Mouse (Mus musculus): ENCODE data around the gene Csta1. TPM values are rescaled to one million over a fixed set of nuclear protein-coding genes. Genes with fewer than 3 reads are reported as not detected.
"Not testable (repeated sequence)": the region's sequence is repeated elsewhere in the genome, so short reads cannot be mapped to it uniquely, and the experiment has no call there.

Csta1 gene
- 0.03 TPM for polyA plus RNA-seq (2021)

DNA sequence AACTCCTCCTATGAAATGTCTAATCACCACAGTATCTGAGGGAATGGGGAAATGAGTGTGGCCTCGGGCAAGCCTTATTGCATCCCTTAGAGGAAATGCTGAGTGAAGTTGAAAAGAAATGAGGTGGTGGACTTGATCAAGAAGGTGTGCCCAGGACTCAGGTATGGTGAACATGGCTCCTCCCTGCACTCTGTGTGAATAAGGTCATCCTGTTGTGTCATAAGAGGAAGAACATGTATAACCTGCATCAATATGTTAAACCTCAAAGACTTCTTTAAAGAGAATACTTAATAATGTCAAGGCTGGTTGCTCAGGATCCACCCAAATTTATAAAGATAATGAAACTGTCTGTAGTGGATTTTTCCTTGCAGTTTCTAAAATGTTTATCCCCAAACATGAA is at the start of gene Csta1:
Gene Csta1 (minus strand): TSS at position 101 of the 400 bp plus-strand sequence.
- no peak for DNase-seq (ENCODE audit: low read depth, low spot score)
- no peak for TF ChIP-seq CTCF (IDR thresholded peaks at IDR 0.05)
- in situ Hi-C loops (cut with MboI; ENCODE audit: low pct_unique_long_range_greater_than_20kb): no loop called here
- no peak for ATAC-seq
- POLR2A ChIA-PET: no interaction called here
- CTCF ChIA-PET: no interaction called here
- no peaks in the 10 kb centered on the region for H3K27me3 ChIP-seq

DNA sequence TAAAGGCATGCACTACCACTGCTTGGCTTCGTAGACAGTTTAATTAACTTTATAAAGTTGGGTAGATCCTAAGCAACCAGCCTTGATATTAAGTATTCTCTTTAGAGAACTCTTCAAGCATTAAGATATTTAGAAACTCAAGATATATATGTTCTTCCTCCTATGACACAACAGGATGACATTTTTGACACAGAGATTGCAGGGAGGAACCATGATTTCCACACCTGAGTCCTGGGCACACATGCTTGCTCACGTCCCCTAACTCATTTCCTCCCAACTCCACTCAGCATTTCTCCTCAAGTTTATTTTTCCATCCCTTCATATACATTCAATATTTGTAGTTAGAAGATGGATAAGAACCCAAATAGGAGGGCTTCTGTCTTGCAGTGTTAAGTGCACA is 48.9 kb upstream of the Csta1 start:
- ATAC-seq (no peak), DNase-seq (ENCODE audit: low read depth, low spot score) (no peak)
- in situ Hi-C loops (cut with MboI; ENCODE audit: low pct_unique_long_range_greater_than_20kb): no loop called here
- no peak for TF ChIP-seq CTCF (IDR thresholded peaks at IDR 0.05)
- ChIA-PET POLR2A (no interaction called here), CTCF (no interaction called here)
- H3K27me3 ChIP-seq: no peaks in the 10 kb centered on the region

- ATAC-seq (no peak), DNase-seq (ENCODE audit: low read depth, low spot score) (no peak)
- in situ Hi-C loops (cut with MboI; ENCODE audit: low pct_unique_long_range_greater_than_20kb): no loop called here
- TF ChIP-seq CTCF (IDR thresholded peaks at IDR 0.05): no peak
- H3K27me3 ChIP-seq: no peaks in the 10 kb centered on the region
- ChIA-PET CTCF (no interaction called here), POLR2A (no interaction called here)
Measured at GRCm38 (mm10) chr16:36176108-36176507, 45.1 kb upstream of the Csta1 start.

DNA sequence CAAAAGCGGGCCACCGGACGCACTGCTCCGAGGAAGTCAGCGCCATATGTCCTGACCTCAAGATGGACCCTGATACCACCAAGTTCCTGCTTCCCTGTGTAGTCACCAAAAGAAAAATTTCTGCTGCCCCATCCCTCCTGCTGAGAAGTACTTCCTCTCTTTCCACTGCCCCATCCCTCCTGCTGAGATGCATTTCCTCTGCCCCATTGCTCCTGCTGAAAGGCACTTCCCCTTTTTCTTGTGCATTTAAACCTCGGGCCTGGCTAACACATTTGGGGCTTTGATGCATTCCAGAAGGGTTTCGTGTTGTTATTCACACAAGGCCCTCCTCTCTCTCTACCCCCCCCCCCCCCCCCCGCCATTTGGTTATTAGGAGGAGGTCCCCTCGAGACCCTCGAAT is 36.8 kb upstream of the Csta1 start:
- DNase-seq (ENCODE audit: low read depth, low spot score); POLR2A ChIA-PET; in situ Hi-C loops (cut with MboI; ENCODE audit: low pct_unique_long_range_greater_than_20kb); CTCF ChIA-PET; ATAC-seq; H3K27me3 ChIP-seq: not testable (repeated sequence)

GRCm38 (mm10) chr16:36156402-36156975 is 25.4 kb upstream of the Csta1 start, which contains the start of gene Stfa2l1:
Gene Stfa2l1 (plus strand): TSS chr16:36156811.
- peaks cover 3% of the 10 kb centered on the region for H3K27me3 ChIP-seq
- no peak for TF ChIP-seq CTCF (IDR thresholded peaks at IDR 0.05)
- in situ Hi-C loops (cut with MboI; ENCODE audit: low pct_unique_long_range_greater_than_20kb): loop anchor here (5.0 kb wide), 1 partner anchor 251 kb away; the partner anchor contains the start of gene Stfa2
- ATAC-seq (no peak), DNase-seq (ENCODE audit: low read depth, low spot score) (no peak)
- CTCF ChIA-PET: no interaction called here
- POLR2A ChIA-PET: no interaction called here

DNA sequence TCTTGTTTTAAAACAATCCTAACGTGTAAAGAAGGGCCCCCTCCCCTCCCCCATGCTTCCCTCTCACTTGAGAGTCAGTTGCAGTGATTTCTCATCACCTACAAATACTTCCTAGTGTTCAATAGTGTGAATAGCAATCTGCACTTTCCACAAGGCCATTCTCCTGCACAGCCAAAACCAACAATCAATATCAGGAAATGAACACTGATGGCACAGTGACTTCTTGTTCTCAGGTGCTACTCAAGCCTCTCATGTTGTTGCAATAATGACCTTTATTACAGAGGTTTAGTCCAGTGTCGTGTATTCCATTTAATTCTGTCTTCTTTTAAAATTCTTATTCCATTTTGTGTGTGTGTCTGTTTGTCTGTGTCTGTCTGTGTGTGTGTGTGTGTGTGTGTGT is 7.2 kb upstream of the Csta1 start:
- DNase-seq (ENCODE audit: low read depth, low spot score) (no peak), ATAC-seq (no peak)
- CTCF ChIA-PET: interaction anchor here (0.6 kb wide), 1 partner anchor 15 kb away, joined by 3 read pairs; no protein-coding TSS in a partner anchor
- in situ Hi-C loops (cut with MboI; ENCODE audit: low pct_unique_long_range_greater_than_20kb): no loop called here
- H3K27me3 ChIP-seq: no peaks in the 10 kb centered on the region
- TF ChIP-seq CTCF (IDR thresholded peaks at IDR 0.05): no peak
- POLR2A ChIA-PET: no interaction called here

DNA sequence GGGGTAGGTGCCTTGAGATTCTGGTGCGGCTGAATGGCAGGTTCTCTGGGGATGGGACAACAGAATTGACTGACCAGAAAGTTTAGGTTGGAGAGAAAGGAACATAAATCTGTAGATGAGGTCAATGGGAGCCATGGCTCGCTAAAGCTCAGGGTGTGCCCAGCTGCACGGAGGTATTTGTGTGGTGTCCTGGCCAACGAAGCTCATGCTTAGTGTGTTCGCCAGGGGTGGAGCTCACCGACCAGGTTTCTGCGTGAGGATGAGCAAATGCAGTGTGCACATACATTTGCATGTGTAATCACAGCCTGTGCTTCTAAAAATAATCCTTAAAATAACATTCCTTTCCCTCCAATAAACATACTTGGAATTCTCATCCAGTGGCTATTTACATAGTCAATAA is 2.9 kb downstream of the Csta1 start:
- no peak for DNase-seq (ENCODE audit: low read depth, low spot score)
- no peak for ATAC-seq
- no peak for TF ChIP-seq CTCF (IDR thresholded peaks at IDR 0.05)
- in situ Hi-C loops (cut with MboI; ENCODE audit: low pct_unique_long_range_greater_than_20kb): no loop called here
- no peaks in the 10 kb centered on the region for H3K27me3 ChIP-seq
- CTCF ChIA-PET: no interaction called here
- POLR2A ChIA-PET: no interaction called here

GRCm38 (mm10) chr16:36115751-36116150 is 15.3 kb downstream of the Csta1 start:
- CTCF ChIA-PET; POLR2A ChIA-PET; H3K27me3 ChIP-seq; DNase-seq (ENCODE audit: low read depth, low spot score); in situ Hi-C loops (cut with MboI; ENCODE audit: low pct_unique_long_range_greater_than_20kb); ATAC-seq: not testable (repeated sequence)

GRCm38 (mm10) chr16:36111486-36111885 is 19.6 kb downstream of the Csta1 start:
- H3K27me3 ChIP-seq; in situ Hi-C loops (cut with MboI; ENCODE audit: low pct_unique_long_range_greater_than_20kb); POLR2A ChIA-PET; CTCF ChIA-PET; DNase-seq (ENCODE audit: low read depth, low spot score); ATAC-seq: not testable (repeated sequence)

GRCm38 (mm10) chr16:36102211-36102610 is 28.8 kb downstream of the Csta1 start:
- H3K27me3 ChIP-seq: no peaks in the 10 kb centered on the region
- CTCF ChIA-PET: no interaction called here
- in situ Hi-C loops (cut with MboI; ENCODE audit: low pct_unique_long_range_greater_than_20kb): no loop called here
- ATAC-seq (no peak), DNase-seq (ENCODE audit: low read depth, low spot score) (no peak)
- POLR2A ChIA-PET: interaction anchor here (0.7 kb wide), 1 partner anchor 17 kb away, joined by 4 read pairs; no protein-coding TSS in a partner anchor
- TF ChIP-seq CTCF (IDR thresholded peaks at IDR 0.05): no peak

GRCm38 (mm10) chr16:36101526-36101925 is 29.5 kb downstream of the Csta1 start:
- in situ Hi-C loops (cut with MboI; ENCODE audit: low pct_unique_long_range_greater_than_20kb): no loop called here
- ATAC-seq (no peak), DNase-seq (ENCODE audit: low read depth, low spot score) (no peak)
- CTCF ChIA-PET: no interaction called here
- no peaks in the 10 kb centered on the region for H3K27me3 ChIP-seq
- no peak for TF ChIP-seq CTCF (IDR thresholded peaks at IDR 0.05)
- POLR2A ChIA-PET: no interaction called here

DNA sequence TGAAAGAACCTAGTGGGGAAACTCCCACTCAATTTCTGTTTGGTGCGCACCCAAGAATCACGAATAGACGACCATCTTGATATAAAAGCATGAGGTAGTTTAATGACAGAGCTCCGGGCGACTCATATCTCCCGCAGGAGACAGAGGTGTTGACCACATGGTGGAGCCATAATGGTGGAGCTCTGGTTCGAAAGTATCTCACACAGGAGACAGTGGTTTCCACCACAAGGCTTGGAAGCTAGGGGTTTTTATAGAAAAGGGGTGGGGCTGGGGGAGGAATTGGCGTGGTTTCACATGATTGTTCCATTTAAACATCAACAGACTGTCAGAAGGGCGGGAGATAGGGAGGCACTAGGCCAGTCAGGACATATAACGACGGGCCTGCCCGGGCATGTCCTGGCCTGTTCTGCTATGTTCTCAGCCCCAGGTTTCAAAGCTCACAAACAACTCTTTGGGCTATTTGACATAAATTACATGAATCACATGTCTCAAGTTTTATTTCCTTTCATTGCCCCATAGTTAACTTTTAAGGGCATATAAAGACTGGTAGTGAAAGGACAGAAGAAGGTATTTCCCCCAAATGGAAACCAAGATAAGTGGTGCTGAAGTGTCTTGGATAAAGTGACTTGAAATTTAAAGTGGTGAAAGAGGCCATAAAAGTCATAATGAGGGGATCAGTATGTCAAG is 33.1 kb downstream of the Csta1 start:
- POLR2A ChIA-PET; CTCF ChIA-PET; H3K27me3 ChIP-seq; DNase-seq (ENCODE audit: low read depth, low spot score); ATAC-seq: not testable (repeated sequence)
- in situ Hi-C loops (cut with MboI; ENCODE audit: low pct_unique_long_range_greater_than_20kb): loop anchor here (25.0 kb wide), 2 partner anchors 714 to 914 kb away; partner anchors contain the start of gene Polq
